Mouse (Mus musculus) common myeloid progenitor, adult 5-6 weeks (primary cell): ENCODE results near the gene Angptl8. TPM values are rescaled to one million over a fixed set of nuclear protein-coding genes. Genes with fewer than 3 reads are reported as not detected.

Experiments used
- ATAC-seq: replicated peaks from 2 replicates; pipeline ENCODE4 v1.8.0; 2016; ENCODE audit warnings: low read depth, mild to moderate bottlenecking, moderate TSS enrichment, inconsistent platforms; ENCODE audit not compliant: poor library complexity, severe bottlenecking
- total RNA-seq: library from RNA; stranded (forward); fragments of 200-1000, 187-1606 nt; gene quantifications from 2 replicates; pipeline ENCODE4 v1.2.3, GENCODE M21; 2017

The Angptl8 gene
- total RNA-seq, 1 experiment from 2014 or later, result not detected

- ATAC-seq, result no peak
Observed at GRCm38 (mm10) chr9:21876601-21877000, 41.3 kb downstream of the Angptl8 start.

Other genes starting within 250 kb of the Angptl8 start
- 42.6 and 47.7 TPM in 2 replicates for gene Timm29, start 242.8 kb upstream of the Angptl8 start, total RNA-seq
- 4.0 and 6.2 TPM in 2 replicates for gene Yipf2, start 242.7 kb upstream of the Angptl8 start, total RNA-seq
- 69.7 and 94.1 TPM in 2 replicates for gene Smarca4, start 219.3 kb upstream of the Angptl8 start, total RNA-seq
- gene Ldlr, start 112.0 kb upstream of the Angptl8 start, total RNA-seq, result 18.4 and 19.0 TPM in 2 replicates
- 120 and 131 TPM in 2 replicates for gene Spc24, start 75.2 kb upstream of the Angptl8 start, total RNA-seq
- gene Kank2, start 36.8 kb upstream of the Angptl8 start, total RNA-seq, result 1.3 and 1.4 TPM in 2 replicates
- 1.8 and 2.7 TPM in 2 replicates for gene Dock6, start 17.1 kb downstream of the Angptl8 start, total RNA-seq
- 12.5 and 17.1 TPM in 2 replicates for gene Rab3d, start 82.7 kb downstream of the Angptl8 start, total RNA-seq
- not detected in 2 replicates for gene Ccdc159, start 92.0 kb downstream of the Angptl8 start, total RNA-seq
- 12.1 and 14.1 TPM in 2 replicates for gene Tmem205, start 92.0 kb downstream of the Angptl8 start, total RNA-seq
- gene Plppr2, start 101.5 kb downstream of the Angptl8 start, total RNA-seq, result 0.09 TPM in 1 of 2 replicates, not detected in the other
- 3.7 and 6.9 TPM in 2 replicates for gene Swsap1, start 120.2 kb downstream of the Angptl8 start, total RNA-seq
- gene Epor, start 128.0 kb downstream of the Angptl8 start, total RNA-seq, result 11.0 and 22.8 TPM in 2 replicates
- gene Rgl3, start 153.9 kb downstream of the Angptl8 start, total RNA-seq, result not detected in 2 replicates
- gene Ccdc151, start 167.1 kb downstream of the Angptl8 start, total RNA-seq, result not detected in 2 replicates
- 117 and 121 TPM in 2 replicates for gene Prkcsh, start 167.3 kb downstream of the Angptl8 start, total RNA-seq
- not detected in 2 replicates for gene Elavl3, start 216.5 kb downstream of the Angptl8 start, total RNA-seq
- gene Gm49318, start 235.7 kb downstream of the Angptl8 start, total RNA-seq, result not detected in 2 replicates
- 5.7 and 7.9 TPM in 2 replicates for gene Zfp653, start 235.9 kb downstream of the Angptl8 start, total RNA-seq
- gene Ecsit, start 249.9 kb downstream of the Angptl8 start, total RNA-seq, result 16.6 and 23.6 TPM in 2 replicates